Mouse (Mus musculus) v-Abl transformed pro-B cells (cell line): Measurements from ENCODE around the gene Anp32a.

Experiments used
- in situ Hi-C, 2 experiments: fragments of 400-800 bp; cut with MboI; formaldehyde crosslinking; loops; one replicate each; pipeline ENCODE4 v1.15.1; 2025; ENCODE audit not compliant: unreplicated experiment in 2 of 2

Gene Anp32a

GRCm38 (mm10) chr9:62385727-62386518, 44.8 kb downstream of the Anp32a start:
- in situ Hi-C loops: loop anchor here (10.0 to 25.0 kb wide), 2 partner anchors 151 to 169 kb away; partner anchors contain the start of gene Coro2b (in 1 of the 2)

DNA sequence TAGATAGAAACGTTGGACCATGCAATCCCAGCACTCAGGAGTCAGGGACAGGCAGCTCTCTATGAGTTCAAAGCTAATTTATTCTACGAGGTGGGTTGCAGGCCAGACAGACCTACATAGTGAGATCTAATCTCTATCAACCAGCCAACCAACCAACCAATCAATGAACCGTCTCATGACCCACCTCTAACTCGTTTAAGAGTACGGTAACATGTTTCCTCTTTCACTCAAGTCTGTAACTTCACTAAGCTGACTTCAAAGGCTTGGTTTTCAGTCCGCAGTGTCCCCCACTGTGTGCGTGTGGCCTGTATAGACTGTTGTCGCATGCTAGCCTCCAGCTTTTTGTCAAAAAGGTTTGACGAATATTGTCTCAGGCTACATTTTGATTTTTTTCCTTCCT, 48.6 kb downstream of the Anp32a start:
- in situ Hi-C loops: loop anchor here (10.0 to 25.0 kb wide), 2 partner anchors 148 to 165 kb away; partner anchors contain the start of gene Coro2b (in 1 of the 2)

GRCm38 (mm10) chr9:62393531-62393930, 52.4 kb downstream of the Anp32a start:
- in situ Hi-C loops: loop anchor here in 1 of 2 experiments (25.0 kb wide), 1 partner anchor 144 kb away; the partner anchor contains the start of gene Coro2b

DNA sequence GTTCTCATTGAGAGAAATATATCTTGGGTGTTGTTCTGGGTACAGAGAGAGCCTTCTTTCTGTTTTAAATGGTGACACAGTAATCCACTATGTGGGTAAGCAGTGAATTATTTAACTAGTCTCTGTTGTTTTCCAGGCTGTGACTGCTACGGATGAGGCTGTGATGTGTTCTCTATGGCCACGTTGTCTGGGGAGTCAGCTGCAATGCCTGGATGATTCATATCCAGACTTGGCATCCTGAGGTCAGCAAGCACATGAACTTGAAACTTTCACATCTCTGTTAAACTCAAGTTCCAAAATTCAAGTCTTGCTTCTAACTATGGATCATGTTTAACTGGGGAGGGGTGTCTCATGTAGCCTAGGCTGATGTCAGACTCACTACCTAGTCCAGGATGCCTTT, 53.1 kb downstream of the Anp32a start:
- in situ Hi-C loops: loop anchor here in 1 of 2 experiments (25.0 kb wide), 1 partner anchor 143 kb away; the partner anchor contains the start of gene Coro2b

DNA sequence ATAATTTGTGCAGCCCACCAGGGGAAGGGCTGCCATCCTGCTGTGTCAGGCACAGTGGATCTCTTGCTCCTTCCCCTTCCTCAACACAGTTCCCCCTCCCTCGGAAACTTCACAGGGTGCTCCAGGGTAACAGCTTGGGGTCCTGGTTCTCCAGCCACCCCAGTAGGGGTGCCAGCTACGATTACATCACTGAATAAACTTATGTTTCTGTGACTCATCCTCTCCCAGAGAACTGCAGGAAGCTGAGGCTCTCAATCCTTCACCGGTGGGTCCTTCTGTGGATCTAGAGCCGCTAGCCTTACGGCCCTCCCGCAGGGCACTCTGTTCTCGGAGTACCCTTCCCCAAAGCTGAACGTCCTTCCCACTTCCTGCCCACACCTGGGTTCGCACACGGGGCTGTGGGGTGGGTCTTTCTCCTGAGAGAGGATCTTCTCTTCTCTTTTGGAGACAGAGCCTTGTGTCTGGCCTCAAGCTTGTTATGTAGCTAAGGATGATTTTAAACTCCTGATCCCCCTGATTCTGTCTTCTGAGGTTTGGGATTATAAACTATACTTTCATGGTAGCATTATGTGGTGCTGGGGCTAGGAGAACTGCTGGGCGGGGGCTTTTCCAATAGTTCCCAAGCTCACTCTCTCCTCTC, 59.6 kb downstream of the Anp32a start:
- in situ Hi-C loops: no loop called here

- in situ Hi-C loops: no loop called here
Measured at GRCm38 (mm10) chr9:62401589-62401988, 60.5 kb downstream of the Anp32a start.

GRCm38 (mm10) chr9:62406423-62407013, 65.4 kb downstream of the Anp32a start:
- in situ Hi-C loops: no loop called here

GRCm38 (mm10) chr9:62407357-62408146, 66.5 kb downstream of the Anp32a start:
- in situ Hi-C loops: no loop called here

- in situ Hi-C loops: no loop called here
Measured at GRCm38 (mm10) chr9:62418742-62419141, 77.6 kb downstream of the Anp32a start.

DNA sequence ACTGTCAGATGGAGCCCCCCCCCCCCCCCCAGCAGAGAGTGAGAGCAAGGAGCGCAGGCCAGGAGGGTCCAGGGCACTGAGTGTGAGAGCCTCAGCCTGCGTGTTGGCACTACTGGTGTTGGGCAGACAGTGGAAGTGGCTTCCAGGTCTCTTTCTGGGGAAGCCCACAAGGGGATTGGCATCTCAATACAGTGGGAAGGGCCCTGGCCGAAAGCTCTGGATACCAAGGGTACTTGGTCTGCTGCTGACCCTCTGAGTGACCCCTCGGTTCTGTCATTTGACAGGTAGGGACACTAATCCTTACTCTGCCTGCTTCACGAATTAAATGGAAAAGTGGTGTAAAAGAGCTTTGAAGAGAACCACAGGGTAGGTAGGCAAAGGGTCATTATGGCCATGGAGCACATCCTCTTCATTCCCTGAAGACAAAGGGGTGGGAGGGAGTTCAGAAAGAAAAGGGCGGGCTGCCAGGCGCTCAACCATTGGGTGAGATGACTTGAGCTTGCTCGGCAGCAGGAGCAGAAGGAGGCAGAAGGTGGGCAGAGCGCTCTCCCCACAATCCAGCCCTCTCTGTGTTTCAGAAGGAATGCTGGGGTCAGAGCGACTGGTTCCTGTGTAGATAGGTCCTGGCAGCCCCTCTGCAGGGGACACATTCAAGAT, 79.3 kb downstream of the Anp32a start:
- in situ Hi-C loops: no loop called here

DNA sequence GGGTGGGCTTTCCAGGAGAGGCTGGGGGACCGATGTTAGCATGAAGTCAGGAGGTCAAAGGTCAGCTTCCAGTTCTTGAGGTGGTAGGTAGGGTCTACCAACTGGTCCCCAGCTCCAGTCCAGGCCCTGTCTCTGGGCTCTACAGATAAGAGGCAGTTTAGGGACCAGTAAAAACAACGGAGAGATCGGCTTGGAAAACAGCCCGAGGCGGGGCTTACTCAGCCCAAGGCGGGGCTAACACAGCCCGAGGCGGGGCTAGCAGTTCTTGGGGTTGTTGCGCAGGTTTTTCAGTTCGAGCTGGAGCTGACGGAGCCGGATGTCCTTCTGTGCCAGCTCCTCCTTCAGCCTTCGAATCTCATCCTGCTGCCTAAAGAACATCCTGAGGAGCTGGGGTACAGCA, 79.9 kb downstream of the Anp32a start:
- in situ Hi-C loops: no loop called here

GRCm38 (mm10) chr9:62421911-62422310, 80.8 kb downstream of the Anp32a start:
- in situ Hi-C loops: no loop called here

GRCm38 (mm10) chr9:62422926-62423325, 81.8 kb downstream of the Anp32a start:
- in situ Hi-C loops: no loop called here

DNA sequence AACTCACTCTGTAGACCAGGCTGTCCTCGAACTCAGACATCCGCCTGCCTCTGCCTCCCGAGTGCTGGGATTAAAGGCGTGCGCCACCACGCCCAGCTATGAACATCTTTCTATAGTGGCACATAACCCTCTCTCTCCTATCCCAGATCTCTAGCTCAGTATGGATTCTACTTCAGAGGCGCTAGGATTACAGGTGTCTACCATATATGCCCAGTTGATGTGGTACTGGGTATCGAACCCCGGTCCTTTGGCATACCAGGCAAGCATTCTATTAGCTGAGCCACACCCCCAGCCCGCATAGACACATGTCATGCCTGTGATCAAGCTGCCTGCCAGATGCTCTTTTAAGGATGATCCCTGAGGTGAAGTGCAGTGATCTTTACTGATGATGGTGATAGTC, 82.8 kb downstream of the Anp32a start:
- in situ Hi-C loops: no loop called here

DNA sequence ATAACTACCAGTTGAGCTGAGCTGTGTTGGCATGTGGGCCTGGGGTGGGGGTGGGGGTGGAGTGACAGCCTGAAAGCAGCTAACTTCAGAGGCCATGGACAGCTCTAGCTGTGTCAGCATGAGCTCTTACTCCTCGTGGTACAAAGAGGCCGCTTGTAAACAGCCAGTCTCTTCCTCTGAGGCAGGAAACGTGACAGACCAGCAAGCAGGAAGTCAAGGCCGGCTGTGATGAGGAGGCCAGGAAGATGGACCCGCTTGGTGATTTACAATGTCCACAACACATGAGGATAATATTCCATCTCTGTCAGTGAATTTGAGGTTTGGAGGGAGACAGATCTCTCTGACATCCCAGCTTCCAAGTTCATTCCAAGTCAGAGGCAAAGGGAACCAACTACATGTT, 84.2 kb downstream of the Anp32a start:
- in situ Hi-C loops: no loop called here

GRCm38 (mm10) chr9:62426021-62426420, 84.9 kb downstream of the Anp32a start:
- in situ Hi-C loops: no loop called here

DNA sequence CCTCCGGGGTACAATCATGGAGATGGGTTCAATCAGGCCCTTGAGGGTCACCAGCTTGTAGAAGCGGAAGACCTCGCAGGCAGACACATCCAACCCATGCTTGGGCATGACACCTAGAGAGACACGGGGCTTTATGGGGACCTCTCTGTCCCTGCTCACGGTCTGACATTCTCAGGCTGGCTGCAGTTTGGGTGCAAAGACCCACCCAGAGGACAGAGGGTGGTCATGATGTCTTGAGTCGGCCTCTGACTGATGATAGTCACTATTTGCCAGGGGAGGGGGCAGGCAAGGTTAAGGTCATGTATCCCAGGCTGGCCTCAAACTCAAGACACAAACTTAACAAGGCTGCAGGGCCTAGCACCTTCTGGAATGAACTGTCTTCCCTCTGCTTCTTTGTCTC, 85.4 kb downstream of the Anp32a start:
- in situ Hi-C loops: no loop called here

DNA sequence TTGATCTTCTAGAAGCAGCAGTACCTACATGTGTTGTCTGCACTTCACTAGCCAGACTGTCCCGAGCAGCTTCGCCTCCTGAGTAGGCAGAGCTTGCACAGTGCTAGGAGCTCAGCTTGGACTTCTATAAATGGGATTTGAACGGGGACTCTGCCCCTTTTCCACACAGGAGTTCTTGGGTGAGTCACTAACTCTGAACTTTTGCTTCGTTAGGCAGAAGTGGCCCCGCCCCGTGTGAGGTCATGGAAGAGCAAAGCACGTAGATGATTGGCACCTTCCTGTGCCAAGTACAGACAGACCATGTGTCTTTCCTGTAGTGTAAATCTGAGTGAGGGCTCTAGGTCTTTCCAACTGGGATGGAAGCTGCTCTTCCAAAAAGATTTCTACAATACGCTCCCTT, 85.9 kb downstream of the Anp32a start:
- in situ Hi-C loops: no loop called here
